32 mouse cellular contexts compared by ENCODE assay signal in the genomic region with DNA sequence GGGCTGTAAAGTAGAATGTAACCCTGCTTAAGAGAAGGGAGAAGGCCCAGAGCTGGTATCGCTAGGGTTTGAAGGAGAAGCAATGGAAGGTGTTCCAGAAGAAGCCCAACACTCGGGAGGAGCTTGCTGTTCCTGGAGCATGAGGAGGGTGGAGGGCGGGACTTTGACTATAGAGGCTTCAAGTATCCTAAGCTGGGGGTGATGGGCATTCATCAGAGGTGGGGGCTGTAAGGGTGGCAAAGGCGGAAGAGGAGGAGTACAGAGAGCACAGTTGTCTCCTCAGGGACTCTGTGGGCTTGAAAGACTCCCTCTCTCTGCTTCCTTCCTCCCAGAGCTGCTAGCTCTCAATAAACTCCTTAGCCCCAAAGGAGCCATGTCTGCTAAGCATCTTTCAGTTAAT. TPM values are rescaled to one million over a fixed set of nuclear protein-coding genes. Genes with fewer than 3 reads are reported as not detected.
DNase-seq lines count a peak whose midpoint lies in the region; ATAC-seq and TF ChIP-seq lines count a peak whose summit lies in the region.
"Had no signal": no experiment of that assay in that cellular context is flagged by ENCODE, and none has a peak within 500 bp of the region (broad histone marks: within the 10 kb centered on the region; RNA-seq: fewer than 3 reads in every experiment).

No protein-coding gene starts in this region.

- no peak for ATAC-seq in liver, postnatal 0 days
- no peak for ATAC-seq in liver, embryonic 12.5 days
- ATAC-seq: forebrain, embryonic 13.5 days; forebrain, embryonic 16.5 days; Patski had no signal

- H3K27ac ChIP-seq in liver, postnatal 0 days (ENCODE audit: low read depth), result 0 out of 2 replicates have a peak overlapping the region, but pooled peaks have one; percentile 11
- no peak overlapping the region for H3K27ac ChIP-seq in liver, embryonic 12.5 days
- H3K27ac ChIP-seq in thymus, adult 2 months (ENCODE audit: control insufficient read depth, insufficient read depth, low read length), result peak overlapping the region; percentile 32; the same call in 1 of the 2 replicates
- H3K27ac ChIP-seq in bone marrow, adult 2 months (ENCODE audit: control insufficient read depth, insufficient read depth, low read depth, low read length, poor library complexity), result peak overlapping the region; percentile 89; the same call in 1 of the 2 replicates
- H3K27ac ChIP-seq: forebrain, embryonic 10.5 days; forebrain, embryonic 13.5 days; heart, adult 2 months; heart, embryonic 10.5 days; heart, embryonic 13.5 days; hindbrain, embryonic 12.5 days; hindbrain, embryonic 15.5 days had no signal

- TF ChIP-seq POLR2A in thymus, adult 2 months (IDR thresholded peaks at IDR 0.05; ENCODE audit: control insufficient read depth, extremely low read depth, insufficient read depth, low read length, poor library complexity), result no peak
- no peak for TF ChIP-seq POLR2A in bone marrow, adult 2 months (IDR thresholded peaks at IDR 0.05; ENCODE audit: borderline replicate concordance, control insufficient read depth, low read depth, low read length)

- no peaks in the 10 kb centered on the region for H3K9me3 ChIP-seq in liver, postnatal 0 days (ENCODE audit: low read length)
- H3K9me3 ChIP-seq in liver, embryonic 12.5 days (replicated peaks), result no peaks in the 10 kb centered on the region
- H3K9me3 ChIP-seq: forebrain, embryonic 10.5 days; forebrain, embryonic 13.5 days; G1E; heart, embryonic 10.5 days; heart, embryonic 13.5 days; hindbrain, embryonic 12.5 days; hindbrain, embryonic 15.5 days had no signal

- no peaks in the 10 kb centered on the region for H3K27me3 ChIP-seq in liver, postnatal 0 days (ENCODE audit: insufficient read depth, low read length)
- H3K27me3 ChIP-seq in liver, embryonic 12.5 days (replicated peaks), result no peaks in the 10 kb centered on the region
- H3K27me3 ChIP-seq in thymus, adult 2 months (ENCODE audit: control insufficient read depth, insufficient read depth, low read length), result no peaks in the 10 kb centered on the region
- no peaks in the 10 kb centered on the region for H3K27me3 ChIP-seq in splenic B cell, adult 2 months (ENCODE audit: control insufficient read depth, insufficient read depth, low read length, poor library complexity, severe bottlenecking)
- H3K27me3 ChIP-seq: forebrain, embryonic 13.5 days; heart, embryonic 13.5 days; hindbrain, embryonic 12.5 days; hindbrain, embryonic 15.5 days; Patski had no signal

- TF ChIP-seq CTCF in liver, postnatal 0 days (IDR thresholded peaks at IDR 0.05; ENCODE audit: low read depth), result no peak
- TF ChIP-seq CTCF in thymus, adult 2 months (IDR thresholded peaks at IDR 0.05; ENCODE audit: borderline replicate concordance, control insufficient read depth, extremely low read depth, insufficient read depth, low read length, poor library complexity), result no peak
- no peak for TF ChIP-seq CTCF in bone marrow, adult 2 months (IDR thresholded peaks at IDR 0.05; ENCODE audit: control insufficient read depth, insufficient read depth, low read length)

- H3K4me2 ChIP-seq in liver, postnatal 0 days (ENCODE audit: low read depth, low read length), result no peak overlapping the region
- no peak overlapping the region for H3K4me2 ChIP-seq in liver, embryonic 12.5 days
- H3K4me2 ChIP-seq: forebrain, embryonic 13.5 days; heart, embryonic 13.5 days; hindbrain, embryonic 12.5 days; hindbrain, embryonic 15.5 days had no signal

- no peak for DNase-seq in liver, postnatal 0 days
- DNase-seq in thymus, adult 2 months, result no peak
- DNase-seq in thymus, postnatal 10 days (ENCODE audit: low spot score in 2 of 2), result no peak
- peak; percentile 39 for DNase-seq in splenic B cell, adult 2 months (ENCODE audit: low read depth, low spot score)
- no peak for DNase-seq in yolk sac, embryonic 10.5 days (ENCODE audit: low spot score)
- no peak for DNase-seq in adrenal gland, postnatal 4 days (ENCODE audit: low spot score in 2 of 2)
- DNase-seq: adrenal gland, postnatal 10 days; adrenal gland, postnatal 36 days; cerebellum, adult 18-20 months; cerebellum, adult 9-10 months; cerebellum, postnatal 14 days; gastrocnemius, postnatal 10 days; gastrocnemius, postnatal 36 days; heart, adult 2 months had no signal

- H3K9ac ChIP-seq in liver, postnatal 0 days (replicated peaks), result no peak overlapping the region
- H3K9ac ChIP-seq in liver, embryonic 12.5 days, result no peak overlapping the region
- H3K9ac ChIP-seq: forebrain, embryonic 13.5 days; heart, embryonic 13.5 days; hindbrain, embryonic 12.5 days; hindbrain, embryonic 15.5 days had no signal

- peaks cover 24% of the 10 kb centered on the region for H3K4me1 ChIP-seq in liver, postnatal 0 days (ENCODE audit: insufficient read depth)
- H3K4me1 ChIP-seq in liver, embryonic 12.5 days, result peaks cover 27% of the 10 kb centered on the region
- peaks cover 44% of the 10 kb centered on the region for H3K4me1 ChIP-seq in thymus, adult 2 months (replicated peaks; ENCODE audit: control insufficient read depth, insufficient read depth, low read length)
- H3K4me1 ChIP-seq in bone marrow, adult 2 months (ENCODE audit: control insufficient read depth, insufficient read depth, low read length), result peaks cover 9% of the 10 kb centered on the region

- H3K4me3 ChIP-seq in liver, postnatal 0 days (ENCODE audit: low read depth, low read length), result no peak overlapping the region
- no peak overlapping the region for H3K4me3 ChIP-seq in liver, embryonic 12.5 days
- H3K4me3 ChIP-seq in thymus, adult 2 months (ENCODE audit: control insufficient read depth, insufficient read depth, low read length), result no peak overlapping the region
- H3K4me3 ChIP-seq in bone marrow, adult 2 months (replicated peaks; ENCODE audit: control insufficient read depth, low read depth, low read length), result no peak overlapping the region
- H3K4me3 ChIP-seq: forebrain, embryonic 10.5 days; forebrain, embryonic 13.5 days; heart, adult 2 months; heart, embryonic 10.5 days; heart, embryonic 13.5 days; hindbrain, embryonic 12.5 days; hindbrain, embryonic 15.5 days had no signal

- WGBS in liver, postnatal 0 days (ENCODE audit: insufficient replicate concordance), result 76% methylated on average over 4 of the region's 4 CpGs
- WGBS in liver, embryonic 12.5 days (ENCODE audit: insufficient replicate concordance), result 71% methylated on average over 4 of the region's 4 CpGs
- 80% methylated on average over 4 of the region's 4 CpGs for WGBS in thymus, adult 2 months
- WGBS in bone marrow, adult 2 months, result 83% methylated on average over 4 of the region's 4 CpGs

- TF ChIP-seq EP300 in liver, postnatal 0 days (IDR thresholded peaks at IDR 0.05; ENCODE audit: low read depth), result no peak

- H3K36me3 ChIP-seq in liver, postnatal 0 days (replicated peaks; ENCODE audit: insufficient read depth, low read length), result no peaks in the 10 kb centered on the region
- no peaks in the 10 kb centered on the region for H3K36me3 ChIP-seq in liver, embryonic 12.5 days
- H3K36me3 ChIP-seq in thymus, adult 2 months (ENCODE audit: control insufficient read depth, insufficient read depth, low read length), result no peaks in the 10 kb centered on the region
- H3K36me3 ChIP-seq in splenic B cell, adult 2 months (ENCODE audit: control insufficient read depth, insufficient read depth, low read length, poor library complexity, severe bottlenecking), result no peaks in the 10 kb centered on the region; the same call in 1 of the 2 replicates
- H3K36me3 ChIP-seq: forebrain, embryonic 10.5 days; heart, embryonic 10.5 days; heart, embryonic 13.5 days; hindbrain, embryonic 12.5 days; hindbrain, embryonic 15.5 days had no signal

RNA-seq across cellular contexts. Expression of a gene that starts 2.1 kb away (rescaled TPM):
- 0.88 and 0.99 TPM in 2 replicates for polyA plus RNA-seq in liver, postnatal 0 days (2015; fragmentation: Nextera tagmentation; extraction: Ambion mirVana)
- polyA plus RNA-seq in liver, embryonic 12.5 days (2016; fragmentation: Nextera tagmentation; extraction: Ambion mirVana), result 3.4 and 3.7 TPM in 2 replicates
- 91.3 and 120 TPM in 2 replicates for polyA plus RNA-seq in thymus, adult 2 months (2012; rRNA removed)
- polyA plus RNA-seq in bone marrow, adult 2 months (2011; ENCODE audit: insufficient read depth, insufficient read length, low replicate concordance, missing spikeins), result 3.3 and 13.7 TPM in 2 replicates
- 10 to 100 TPM in 1 of 2 experiments, 1 to 10 TPM in 1; 9.4 to 13.4 TPM for total RNA-seq in adrenal gland, postnatal 4 days (2021)

RNA-seq across cellular contexts. Expression of a gene that starts 5.4 kb away (rescaled TPM):
- polyA plus RNA-seq in liver, postnatal 0 days (2015; fragmentation: Nextera tagmentation; extraction: Ambion mirVana), result 114 and 125 TPM in 2 replicates
- polyA plus RNA-seq in liver, embryonic 12.5 days (2016; fragmentation: Nextera tagmentation; extraction: Ambion mirVana), result 18.5 and 21.5 TPM in 2 replicates
- polyA plus RNA-seq in thymus, adult 2 months (2012; rRNA removed), result 355 and 480 TPM in 2 replicates
- polyA plus RNA-seq in bone marrow, adult 2 months (2011; ENCODE audit: insufficient read depth, insufficient read length, low replicate concordance, missing spikeins), result 270 and 801 TPM in 2 replicates
- total RNA-seq in adrenal gland, postnatal 4 days (2021), result 10 to 100 TPM; 10.1 to 14.4 TPM
- polyA plus RNA-seq: C2C12, Patski had no signal

RNA-seq across cellular contexts. Expression of a gene that starts 28.3 kb away (rescaled TPM):
- polyA plus RNA-seq in liver, postnatal 0 days (2015; fragmentation: Nextera tagmentation; extraction: Ambion mirVana), result 198 and 215 TPM in 2 replicates
- 187 and 205 TPM in 2 replicates for polyA plus RNA-seq in liver, embryonic 12.5 days (2016; fragmentation: Nextera tagmentation; extraction: Ambion mirVana)
- 1,368 and 1,549 TPM in 2 replicates for polyA plus RNA-seq in thymus, adult 2 months (2012; rRNA removed)
- 299 and 416 TPM in 2 replicates for polyA plus RNA-seq in bone marrow, adult 2 months (2011; ENCODE audit: insufficient read depth, insufficient read length, low replicate concordance, missing spikeins)
- 100 to 1,000 TPM; 108 to 111 TPM for total RNA-seq in adrenal gland, postnatal 4 days (2021)

RNA-seq across cellular contexts. Expression of a gene that starts 39.6 kb away (rescaled TPM):
- 0.69 and 1.4 TPM in 2 replicates for polyA plus RNA-seq in liver, postnatal 0 days (2015; fragmentation: Nextera tagmentation; extraction: Ambion mirVana)
- polyA plus RNA-seq in liver, embryonic 12.5 days (2016; fragmentation: Nextera tagmentation; extraction: Ambion mirVana), result 0.71 and 0.82 TPM in 2 replicates
- polyA plus RNA-seq in thymus, adult 2 months (2012; rRNA removed), result 4.4 and 5.7 TPM in 2 replicates
- polyA plus RNA-seq in bone marrow, adult 2 months (2011; ENCODE audit: insufficient read depth, insufficient read length, low replicate concordance, missing spikeins), result 4.6 TPM in 1 of 2 replicates, not detected in the other
- total RNA-seq in adrenal gland, postnatal 4 days (2021), result under 1 TPM; 0.25 to 0.28 TPM
- total RNA-seq: adrenal gland, postnatal 36 days; gastrocnemius, postnatal 10 days; gastrocnemius, postnatal 36 days; heart, adult 2 months; heart, postnatal 25 days had no signal
- polyA plus RNA-seq: C2C12; heart, embryonic 13.5 days had no signal

RNA-seq across cellular contexts. Expression of a gene that starts 46.6 kb away (rescaled TPM):
- polyA plus RNA-seq in liver, postnatal 0 days (2015; fragmentation: Nextera tagmentation; extraction: Ambion mirVana), result not detected in 2 replicates
- not detected in 2 replicates for polyA plus RNA-seq in liver, embryonic 12.5 days (2016; fragmentation: Nextera tagmentation; extraction: Ambion mirVana)
- 4.9 and 5.3 TPM in 2 replicates for polyA plus RNA-seq in thymus, adult 2 months (2012; rRNA removed)
- polyA plus RNA-seq in bone marrow, adult 2 months (2011; ENCODE audit: insufficient read depth, insufficient read length, low replicate concordance, missing spikeins), result 1.0 TPM in 1 of 2 replicates, not detected in the other
- not detected for total RNA-seq in adrenal gland, postnatal 4 days (2021)
- total RNA-seq: adrenal gland, postnatal 36 days; G1E; gastrocnemius, adult 18-20 months; gastrocnemius, postnatal 10 days; gastrocnemius, postnatal 36 days; granulocyte monocyte progenitor cell, adult 5-6 weeks; heart, adult 2 months; heart, postnatal 25 days; hematopoietic stem cell, adult 5-6 weeks had no signal
- polyA plus RNA-seq: C2C12; embryonic facial prominence, embryonic 11.5 days; embryonic facial prominence, embryonic 14.5 days; forebrain, embryonic 10.5 days; forebrain, embryonic 13.5 days; forebrain, embryonic 16.5 days; G1E; heart, adult 2 months; heart, embryonic 10.5 days; heart, embryonic 13.5 days; hindbrain, embryonic 12.5 days; hindbrain, embryonic 15.5 days; Patski had no signal
